7 mouse cellular contexts compared by ENCODE assay signal in the genomic region with DNA sequence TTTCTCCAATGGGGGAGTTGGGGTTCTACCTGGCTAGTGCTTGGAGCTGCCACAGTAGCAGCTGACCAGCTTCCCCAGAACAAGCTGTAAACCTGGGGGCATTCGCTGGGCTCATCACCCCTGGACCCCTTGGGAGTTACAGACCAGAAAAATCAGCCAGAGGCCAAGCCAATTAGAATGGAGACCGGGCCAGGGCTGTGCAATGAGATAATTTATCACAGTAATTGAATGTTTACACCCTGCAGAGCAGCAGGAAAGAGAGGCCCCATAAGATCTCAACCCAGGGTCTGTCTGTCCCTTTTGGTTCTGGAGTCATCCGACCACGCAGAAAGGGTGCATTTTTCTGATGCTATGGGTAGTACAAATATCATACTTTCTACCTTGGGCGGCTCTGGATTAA. TPM values are rescaled to one million over a fixed set of nuclear protein-coding genes. Genes with fewer than 3 reads are reported as not detected.
DNase-seq lines count a peak whose midpoint lies in the region; ATAC-seq and TF ChIP-seq lines count a peak whose summit lies in the region.

No protein-coding gene starts in this region.

- H3K9ac ChIP-seq in lung, embryonic 16.5 days (ENCODE audit: low read length): peak overlapping the region; percentile 97
- no peak overlapping the region for H3K9ac ChIP-seq in embryonic facial prominence, embryonic 15.5 days
- H3K9ac ChIP-seq in limb, embryonic 12.5 days (replicated peaks): 0 out of 2 replicates have a peak overlapping the region, but pooled peaks have one; percentile 18
- H3K9ac ChIP-seq in stomach, embryonic 14.5 days (replicated peaks; ENCODE audit: low read depth, low read length): 0 out of 2 replicates have a peak overlapping the region, but pooled peaks have one; percentile 94

- no peak for TF ChIP-seq POLR2A in lung, adult 2 months (IDR thresholded peaks at IDR 0.05; ENCODE audit: borderline replicate concordance, extremely low read depth, low read depth, low read length)

- H3K36me3 ChIP-seq in lung, embryonic 16.5 days (ENCODE audit: control insufficient read depth, insufficient read depth, low read length): no peaks in the 10 kb centered on the region
- 0 out of 2 replicates have a peak, but pooled peaks cover under 1% of the 10 kb centered on the region for H3K36me3 ChIP-seq in embryonic facial prominence, embryonic 15.5 days
- peaks cover 2% of the 10 kb centered on the region; the same call in 1 of the 2 replicates for H3K36me3 ChIP-seq in limb, embryonic 12.5 days
- no peaks in the 10 kb centered on the region for H3K36me3 ChIP-seq in stomach, embryonic 14.5 days (ENCODE audit: control insufficient read depth, insufficient read depth, low read length)

- no peak for DNase-seq in lung, adult 2 months
- no peak for DNase-seq in lung, adult 18-20 months

- 19% methylated on average over 5 of the region's 5 CpGs for WGBS in lung, embryonic 16.5 days
- 24% methylated on average over 5 of the region's 5 CpGs for WGBS in lung, adult 2 months
- WGBS in embryonic facial prominence, embryonic 15.5 days: 31% methylated on average over 5 of the region's 5 CpGs
- WGBS in limb, embryonic 12.5 days: 10% methylated on average over 5 of the region's 5 CpGs
- WGBS in stomach, embryonic 14.5 days: 20% methylated on average over 5 of the region's 5 CpGs

- no peak for TF ChIP-seq CTCF in lung, adult 2 months (IDR thresholded peaks at IDR 0.05; ENCODE audit: insufficient read depth, low read length)

- no peaks in the 10 kb centered on the region for H3K9me3 ChIP-seq in lung, embryonic 16.5 days (ENCODE audit: control insufficient read depth, low read length)
- H3K9me3 ChIP-seq in embryonic facial prominence, embryonic 15.5 days (replicated peaks): no peaks in the 10 kb centered on the region
- no peaks in the 10 kb centered on the region for H3K9me3 ChIP-seq in limb, embryonic 12.5 days
- H3K9me3 ChIP-seq in stomach, embryonic 14.5 days (ENCODE audit: control insufficient read depth, low read depth, low read length): no peaks in the 10 kb centered on the region

- peak overlapping the region; percentile 77 for H3K4me3 ChIP-seq in lung, embryonic 16.5 days (ENCODE audit: low read length)
- no peak overlapping the region for H3K4me3 ChIP-seq in lung, adult 2 months (replicated peaks; ENCODE audit: extremely low read depth, low read depth, low read length)
- peak overlapping the region; percentile 77 for H3K4me3 ChIP-seq in embryonic facial prominence, embryonic 15.5 days (replicated peaks)
- H3K4me3 ChIP-seq in limb, embryonic 12.5 days (replicated peaks): peak overlapping the region; percentile 78
- H3K4me3 ChIP-seq in stomach, embryonic 14.5 days (ENCODE audit: low read depth, low read length): peak overlapping the region; percentile 81

- H3K27ac ChIP-seq in lung, embryonic 16.5 days (ENCODE audit: low read length): no peak overlapping the region
- no peak overlapping the region for H3K27ac ChIP-seq in embryonic facial prominence, embryonic 15.5 days (replicated peaks)
- H3K27ac ChIP-seq in limb, embryonic 12.5 days: no peak overlapping the region
- no peak overlapping the region for H3K27ac ChIP-seq in stomach, embryonic 14.5 days (ENCODE audit: low read length)

- peak overlapping the region; percentile 92 for H3K4me2 ChIP-seq in lung, embryonic 16.5 days (ENCODE audit: low read depth, low read length)
- H3K4me2 ChIP-seq in embryonic facial prominence, embryonic 15.5 days (replicated peaks): peak overlapping the region; percentile 91
- H3K4me2 ChIP-seq in limb, embryonic 12.5 days: peak overlapping the region; percentile 98
- H3K4me2 ChIP-seq in stomach, embryonic 14.5 days (replicated peaks; ENCODE audit: low read depth, low read length): peak overlapping the region; percentile 97

- H3K4me1 ChIP-seq in lung, embryonic 16.5 days (replicated peaks; ENCODE audit: control insufficient read depth, insufficient read depth, low read length): peaks cover 73% of the 10 kb centered on the region
- peaks cover 56% of the 10 kb centered on the region for H3K4me1 ChIP-seq in lung, adult 2 months (ENCODE audit: control insufficient read depth, insufficient read depth, low read length)
- peaks cover 87% of the 10 kb centered on the region for H3K4me1 ChIP-seq in embryonic facial prominence, embryonic 15.5 days
- H3K4me1 ChIP-seq in limb, embryonic 12.5 days (replicated peaks): peaks cover 90% of the 10 kb centered on the region
- H3K4me1 ChIP-seq in stomach, embryonic 14.5 days (ENCODE audit: control insufficient read depth, insufficient read depth, low read length): peaks cover 70% of the 10 kb centered on the region

- no peaks in the 10 kb centered on the region for H3K27me3 ChIP-seq in lung, embryonic 16.5 days (ENCODE audit: control insufficient read depth, insufficient read depth, low read depth, low read length)
- no peaks in the 10 kb centered on the region for H3K27me3 ChIP-seq in embryonic facial prominence, embryonic 15.5 days
- 0 out of 2 replicates have a peak, but pooled peaks cover 5% of the 10 kb centered on the region for H3K27me3 ChIP-seq in limb, embryonic 12.5 days
- no peaks in the 10 kb centered on the region for H3K27me3 ChIP-seq in stomach, embryonic 14.5 days (ENCODE audit: control insufficient read depth, insufficient read depth, low read length)

- ATAC-seq in lung, embryonic 16.5 days (ENCODE audit: low read depth): no peak
- ATAC-seq in embryonic facial prominence, embryonic 15.5 days (ENCODE audit: insufficient number of reproducible peaks, low FRiP score, low TSS enrichment, low read depth): no peak
- no peak for ATAC-seq in limb, embryonic 12.5 days (ENCODE audit: insufficient number of reproducible peaks, insufficient read depth, low FRiP score, low TSS enrichment, low read depth)
- ATAC-seq in stomach, embryonic 14.5 days (ENCODE audit: insufficient number of reproducible peaks, insufficient read depth, low FRiP score, low read depth): no peak
- ATAC-seq in monocyte, adult 5-6 weeks (replicated peaks; ENCODE audit: insufficient number of reproducible peaks, low FRiP score, low TSS enrichment, poor library complexity, severe bottlenecking): no peak

RNA-seq across cellular contexts. Expression of gene Elmsan1, which starts 26.9 kb away (rescaled TPM):
- 11.1 and 12.1 TPM in 2 replicates for polyA plus RNA-seq in lung, embryonic 16.5 days (2015; fragmentation: Nextera tagmentation; extraction: Ambion mirVana)
- polyA plus RNA-seq in lung, adult 2 months (2012; rRNA removed): 26.5 and 29.5 TPM in 2 replicates
- 15.4 and 15.9 TPM in 2 replicates for polyA plus RNA-seq in embryonic facial prominence, embryonic 15.5 days (2015; fragmentation: Nextera tagmentation; extraction: Ambion mirVana)
- polyA plus RNA-seq in limb, embryonic 12.5 days (2016; fragmentation: Nextera tagmentation; extraction: Ambion mirVana): 7.0 and 8.6 TPM in 2 replicates
- 10.2 and 10.6 TPM in 2 replicates for polyA plus RNA-seq in stomach, embryonic 14.5 days (2014; fragmentation: Nextera tagmentation; extraction: Ambion mirVana)
- total RNA-seq in monocyte, adult 5-6 weeks (2017): 21.6 to 42.4 TPM (median 28.2 TPM) in 3 replicates

RNA-seq across cellular contexts. Expression of gene Pnma1, which starts 43.5 kb away (rescaled TPM):
- 2.0 and 2.2 TPM in 2 replicates for polyA plus RNA-seq in lung, embryonic 16.5 days (2015; fragmentation: Nextera tagmentation; extraction: Ambion mirVana)
- 0.84 and 1.3 TPM in 2 replicates for polyA plus RNA-seq in lung, adult 2 months (2012; rRNA removed)
- 1.8 and 3.0 TPM in 2 replicates for polyA plus RNA-seq in embryonic facial prominence, embryonic 15.5 days (2015; fragmentation: Nextera tagmentation; extraction: Ambion mirVana)
- polyA plus RNA-seq in limb, embryonic 12.5 days (2016; fragmentation: Nextera tagmentation; extraction: Ambion mirVana): 1.2 and 1.3 TPM in 2 replicates
- 0.45 and 0.90 TPM in 2 replicates for polyA plus RNA-seq in stomach, embryonic 14.5 days (2014; fragmentation: Nextera tagmentation; extraction: Ambion mirVana)
- 0.78 to 3.5 TPM in 2 of 3 replicates, not detected in the other for total RNA-seq in monocyte, adult 5-6 weeks (2017)
